Mouse (Mus musculus): ENCODE measurements around the gene Arsb.
A peak's percentile ranks its signal among the peaks of the same experiment; 100 is the strongest.

Gene Arsb

DNA sequence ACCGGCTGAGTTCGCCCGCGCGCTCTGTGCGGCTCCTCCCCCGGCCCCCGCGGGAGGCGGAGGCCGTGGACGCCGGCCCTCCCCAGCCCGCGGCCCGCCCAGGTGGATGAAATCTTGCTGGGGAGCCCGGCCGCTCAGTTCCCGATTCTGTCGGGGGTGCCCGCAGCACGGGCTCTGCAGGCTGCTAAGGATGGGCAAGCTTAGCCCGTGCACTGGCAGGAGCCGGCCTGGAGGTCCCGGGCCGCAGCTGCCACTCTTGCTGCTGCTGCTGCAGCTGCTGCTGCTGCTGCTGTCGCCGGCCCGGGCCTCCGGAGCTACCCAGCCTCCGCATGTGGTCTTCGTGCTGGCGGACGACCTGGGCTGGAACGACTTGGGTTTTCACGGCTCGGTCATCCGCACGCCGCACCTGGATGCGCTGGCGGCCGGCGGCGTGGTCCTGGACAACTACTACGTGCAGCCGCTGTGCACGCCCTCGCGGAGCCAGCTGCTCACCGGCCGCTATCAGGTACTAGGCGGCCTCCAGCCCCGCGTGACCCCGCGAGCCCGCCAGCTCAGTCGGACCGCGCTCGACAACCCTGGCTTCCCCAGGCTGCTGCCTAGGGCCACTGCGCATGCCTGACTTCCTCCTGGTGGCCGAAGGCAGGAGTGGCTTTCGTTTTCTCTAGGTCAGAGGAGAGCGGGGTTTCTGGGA is at the start of gene Arsb:
Arsb (plus strand) TSS at position 43 of the 691 bp plus-strand sequence.
- peak; percentile 80 for DNase-seq (ENCODE audit: low spot score)

DNA sequence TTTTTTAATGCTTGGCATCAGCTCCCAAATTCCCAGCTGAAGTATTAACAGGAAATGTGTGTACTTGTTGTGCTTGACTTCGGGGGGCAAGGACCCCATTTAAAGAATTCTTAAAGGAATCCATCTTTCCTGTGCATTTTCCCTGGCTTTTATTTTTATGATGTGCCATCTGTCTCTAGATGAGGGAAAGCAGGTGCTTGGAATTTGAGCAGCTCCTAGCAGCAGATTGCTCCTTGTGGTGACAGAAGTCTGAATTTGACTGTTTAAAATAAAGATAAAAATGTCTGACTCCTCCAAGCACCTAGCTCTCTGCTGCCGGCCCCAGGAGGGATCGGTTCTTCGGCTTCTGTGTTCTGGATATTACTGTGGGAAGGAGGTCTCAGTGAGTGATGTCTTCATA is 49.5 kb upstream of the Arsb start:
- no peak for DNase-seq (ENCODE audit: low spot score)

DNA sequence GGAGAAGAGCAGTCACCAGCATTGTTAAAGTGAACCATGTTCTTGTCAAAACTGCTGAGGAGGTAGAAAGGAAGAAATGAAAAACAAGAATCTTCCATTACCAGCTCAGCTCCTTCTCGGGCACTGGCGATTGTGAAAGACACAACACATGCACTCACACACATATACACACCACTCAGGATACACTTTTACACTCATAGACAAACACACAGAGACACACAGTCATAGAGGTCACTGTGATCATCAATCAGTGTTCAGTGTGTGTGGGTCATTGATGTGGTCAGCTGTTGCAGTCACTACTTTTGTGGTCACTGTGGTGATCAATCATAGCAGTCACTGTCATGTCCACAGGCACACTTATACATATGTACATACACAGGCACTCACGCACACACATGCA is 48.0 kb upstream of the Arsb start:
- no peak for DNase-seq (ENCODE audit: low spot score)

DNA sequence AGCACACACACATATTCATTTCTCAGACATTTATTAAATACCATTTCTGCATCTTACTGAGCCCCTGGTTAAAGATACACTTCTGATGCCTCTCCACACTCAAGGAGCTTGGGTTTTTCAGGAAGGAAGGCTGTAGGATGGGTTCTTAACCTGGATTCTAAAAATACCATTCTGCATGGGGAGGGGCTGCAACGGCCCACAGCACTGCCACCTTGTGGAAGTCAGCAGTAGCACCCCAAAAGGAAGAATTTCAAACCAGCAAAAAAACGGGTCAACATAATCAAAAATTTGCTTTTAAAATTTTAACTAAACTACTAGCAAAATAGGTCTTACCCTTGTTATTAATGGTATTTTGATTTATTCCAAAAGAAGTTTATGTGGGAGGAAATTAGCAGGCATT is 47.2 kb upstream of the Arsb start:
- no peak for DNase-seq (ENCODE audit: low spot score)

DNA sequence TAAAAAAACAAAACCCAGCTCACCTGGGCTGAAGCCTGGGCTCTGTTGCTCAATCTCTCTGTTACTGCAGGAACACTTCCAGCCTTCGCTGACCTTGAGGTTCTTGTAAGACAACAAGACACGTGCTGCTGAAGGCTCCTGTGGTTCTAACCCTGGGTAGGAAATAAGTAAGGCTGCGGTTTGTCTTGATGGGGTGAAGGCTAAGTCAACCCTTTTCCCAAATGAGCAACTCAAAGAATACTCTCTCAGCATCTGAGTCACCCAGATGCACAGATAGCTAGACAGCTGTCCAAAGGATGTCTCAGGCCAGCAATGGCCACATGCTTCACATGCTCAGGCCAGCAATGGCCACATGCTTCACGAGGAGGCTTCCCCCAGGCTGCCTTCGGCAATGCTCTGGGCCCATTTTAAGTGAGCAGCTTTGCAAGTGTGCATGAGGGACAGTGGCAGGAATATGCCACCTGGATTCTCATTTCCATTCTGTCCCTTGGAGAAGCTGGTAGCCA is 36.2 kb upstream of the Arsb start:
- peak; percentile 15 for DNase-seq (ENCODE audit: low spot score)

DNA sequence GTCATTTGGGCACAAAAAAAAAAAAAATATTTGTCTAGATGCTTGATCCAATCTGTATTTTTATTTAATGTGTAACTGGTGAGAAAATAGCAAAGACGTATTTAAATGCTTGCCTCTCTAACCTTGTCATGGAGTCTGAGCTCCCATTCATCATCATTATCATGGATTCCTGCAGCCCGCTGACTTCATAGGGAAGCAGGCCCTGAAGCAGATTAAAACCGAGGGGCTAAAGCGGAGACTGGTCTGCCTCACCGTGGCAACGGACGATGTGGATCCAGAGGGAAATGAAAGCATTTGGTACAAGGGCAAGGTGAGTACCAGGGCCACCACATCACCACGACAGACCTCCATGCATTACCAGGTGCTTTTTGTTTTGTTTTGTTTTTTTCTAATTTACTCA is 27.3 kb upstream of the Arsb start:
- no peak for DNase-seq (ENCODE audit: low spot score)

DNA sequence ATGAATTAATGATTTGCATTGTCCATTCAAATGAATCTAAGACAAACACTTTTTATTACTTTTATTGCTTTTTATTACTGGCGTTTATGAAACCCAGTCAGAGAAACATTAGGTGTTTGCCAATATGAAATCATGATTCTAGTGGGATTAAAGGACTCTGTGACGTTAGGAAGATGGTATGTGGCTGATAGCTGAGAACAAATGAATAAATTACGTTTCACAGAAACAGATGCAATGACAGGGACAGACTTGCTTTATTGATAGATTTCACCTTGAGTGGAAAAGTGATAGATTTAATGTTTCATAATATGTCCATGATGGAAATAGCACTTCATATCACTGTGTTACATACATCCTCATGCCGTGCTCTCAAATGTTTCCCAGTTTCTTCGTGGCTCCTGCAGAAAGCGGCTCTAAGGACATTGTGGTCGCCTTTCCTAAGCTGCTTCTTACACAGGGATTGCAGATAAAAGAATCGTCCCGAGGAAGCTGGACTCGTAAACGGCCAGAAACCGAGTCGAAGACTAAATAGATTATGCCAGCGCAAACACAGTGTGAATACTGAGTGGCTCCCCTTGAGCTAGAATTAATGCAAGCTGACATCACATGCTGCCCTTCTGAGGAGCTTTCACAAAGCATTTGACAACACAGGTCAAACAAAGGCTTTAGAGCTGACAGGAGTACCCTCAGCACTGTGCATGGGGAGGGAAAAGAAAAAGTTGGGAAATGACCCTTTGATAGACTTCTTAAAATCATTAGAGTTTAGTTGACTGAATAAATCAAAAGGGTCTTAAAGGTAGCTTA is 18.6 kb upstream of the Arsb start:
- no peak for DNase-seq (ENCODE audit: low spot score)

DNA sequence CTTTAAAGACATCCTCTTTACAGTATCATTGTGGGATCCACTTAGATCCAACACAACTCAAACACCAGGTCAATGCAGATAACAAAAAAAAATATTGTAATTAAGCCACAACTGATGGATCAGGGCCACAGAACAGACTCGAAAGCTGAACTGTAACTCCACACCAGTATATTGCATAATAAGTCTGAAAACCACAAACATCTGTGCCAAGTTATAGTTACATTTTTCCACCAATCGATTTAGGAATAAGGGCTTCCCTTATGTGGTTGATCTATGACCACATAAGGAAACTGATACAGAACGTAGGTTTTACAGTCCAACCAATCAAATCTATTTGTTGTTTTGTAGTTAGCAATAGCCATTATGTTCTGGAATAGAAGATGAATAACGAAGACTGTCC is 16.3 kb upstream of the Arsb start:
- no peak for DNase-seq (ENCODE audit: low spot score)

DNA sequence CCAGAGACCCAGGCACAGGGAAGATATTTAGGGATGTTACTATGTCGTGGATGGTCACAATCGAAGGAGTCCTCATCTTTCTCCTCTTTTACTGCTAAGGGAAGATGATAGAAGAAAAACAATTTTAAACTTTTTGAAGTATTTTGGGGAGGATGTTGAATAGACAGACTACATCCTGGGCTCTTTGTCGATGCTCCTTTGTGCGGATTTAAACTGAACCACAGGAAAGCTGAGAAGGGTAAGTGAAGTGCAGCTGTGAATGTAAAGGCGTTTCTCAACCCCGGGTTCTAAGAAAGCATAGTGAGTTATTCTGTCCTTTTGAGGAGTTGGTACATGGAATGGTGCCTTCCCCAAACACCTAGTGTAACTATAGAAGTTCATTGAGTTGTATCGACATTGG is 14.8 kb upstream of the Arsb start:
- DNase-seq (ENCODE audit: low spot score), result no peak

DNA sequence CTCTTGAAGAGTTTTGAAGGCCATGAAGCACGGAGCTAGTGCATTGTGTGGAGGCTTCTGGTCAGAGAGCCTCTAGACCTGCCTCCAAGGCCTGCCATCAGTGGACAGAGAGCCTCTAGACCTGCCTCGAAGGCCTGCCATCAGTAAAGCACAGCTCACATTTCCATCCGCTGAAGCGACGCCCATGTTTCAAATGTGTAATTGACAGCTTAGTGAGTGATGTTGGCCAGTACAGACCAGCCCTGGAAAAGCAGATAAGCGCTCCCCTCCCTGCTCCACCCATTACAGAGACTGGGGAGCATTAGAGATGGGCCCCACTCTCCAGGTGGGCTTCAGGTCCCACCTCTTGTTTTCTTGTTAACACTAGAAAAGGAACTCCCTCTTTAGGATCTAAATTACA is 13.9 kb upstream of the Arsb start:
- DNase-seq (ENCODE audit: low spot score), result no peak

DNA sequence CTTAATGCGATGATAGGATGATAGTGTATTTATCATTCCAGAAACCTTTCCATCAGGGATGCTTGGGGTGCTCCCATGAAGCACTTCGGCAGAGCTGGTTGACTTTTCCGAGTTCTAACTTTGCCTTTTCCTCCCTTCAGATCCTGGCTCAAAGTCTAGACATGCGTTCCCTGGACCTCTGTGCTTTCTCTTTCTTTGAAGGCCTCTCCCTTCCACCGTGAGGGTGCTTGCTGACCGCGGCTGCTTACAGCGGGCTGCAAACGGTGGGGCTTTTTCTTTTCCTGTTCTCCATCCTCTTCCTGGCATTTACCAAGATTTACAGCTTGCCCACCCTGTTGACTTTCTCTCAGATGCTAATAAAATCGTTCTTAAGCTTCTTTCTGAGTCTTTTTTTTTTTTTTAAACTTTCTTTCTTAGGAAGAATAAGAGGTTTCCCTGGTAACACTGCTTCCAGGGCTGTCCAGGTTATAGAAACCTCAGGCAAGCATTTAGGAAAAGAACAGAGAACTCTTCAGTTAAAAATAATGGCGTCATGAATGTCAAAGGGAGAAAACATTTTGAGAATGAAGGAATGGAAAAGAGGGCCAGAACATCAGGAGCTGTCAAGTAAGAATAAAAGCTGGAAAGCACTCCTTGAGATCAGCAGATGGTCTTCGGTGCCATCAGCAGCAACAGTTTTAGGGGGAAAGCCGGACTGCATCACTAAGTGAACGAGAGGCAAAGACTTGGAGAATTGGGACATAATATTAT is 13.1 kb upstream of the Arsb start:
- no peak for DNase-seq (ENCODE audit: low spot score)

DNA sequence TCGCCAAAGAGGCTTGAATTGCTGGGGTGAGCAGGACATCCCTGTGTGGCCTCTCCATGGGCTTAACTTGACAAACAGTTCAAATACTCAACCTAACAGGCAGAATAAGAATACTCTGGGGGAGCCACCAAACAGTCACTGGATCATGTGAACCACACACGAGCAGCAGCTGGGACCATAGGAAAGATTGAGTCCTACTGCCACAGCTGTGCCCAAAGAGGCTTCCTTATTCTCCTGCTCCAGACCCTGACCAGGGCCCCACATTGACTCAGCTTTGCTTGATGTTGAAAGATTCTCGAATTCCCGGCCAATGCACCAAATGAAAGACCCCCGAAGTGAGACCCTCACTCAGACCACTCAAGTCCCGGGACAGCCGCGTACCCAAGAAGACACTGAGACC is 9.6 kb upstream of the Arsb start:
- DNase-seq (ENCODE audit: low spot score), result no peak

DNA sequence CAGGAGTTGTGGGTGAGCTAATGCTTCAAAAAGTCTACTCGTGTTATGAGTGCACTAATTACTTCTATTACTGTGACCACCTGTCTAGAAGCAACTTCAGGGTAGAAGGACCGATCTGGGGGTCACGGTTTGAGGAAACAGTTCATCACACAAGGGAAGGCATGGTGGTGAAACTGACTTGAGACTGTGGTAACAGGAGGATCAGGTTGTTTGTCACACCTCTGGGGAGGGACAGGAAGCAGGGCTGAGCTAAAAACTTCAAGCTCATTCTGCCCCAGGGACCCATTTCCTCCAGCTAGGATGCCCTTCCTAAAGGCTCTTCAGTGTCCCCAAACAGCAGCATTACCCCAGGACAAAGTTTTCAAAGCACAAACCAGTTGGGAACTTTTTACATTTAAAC is 8.6 kb upstream of the Arsb start:
- no peak for DNase-seq (ENCODE audit: low spot score)

DNA sequence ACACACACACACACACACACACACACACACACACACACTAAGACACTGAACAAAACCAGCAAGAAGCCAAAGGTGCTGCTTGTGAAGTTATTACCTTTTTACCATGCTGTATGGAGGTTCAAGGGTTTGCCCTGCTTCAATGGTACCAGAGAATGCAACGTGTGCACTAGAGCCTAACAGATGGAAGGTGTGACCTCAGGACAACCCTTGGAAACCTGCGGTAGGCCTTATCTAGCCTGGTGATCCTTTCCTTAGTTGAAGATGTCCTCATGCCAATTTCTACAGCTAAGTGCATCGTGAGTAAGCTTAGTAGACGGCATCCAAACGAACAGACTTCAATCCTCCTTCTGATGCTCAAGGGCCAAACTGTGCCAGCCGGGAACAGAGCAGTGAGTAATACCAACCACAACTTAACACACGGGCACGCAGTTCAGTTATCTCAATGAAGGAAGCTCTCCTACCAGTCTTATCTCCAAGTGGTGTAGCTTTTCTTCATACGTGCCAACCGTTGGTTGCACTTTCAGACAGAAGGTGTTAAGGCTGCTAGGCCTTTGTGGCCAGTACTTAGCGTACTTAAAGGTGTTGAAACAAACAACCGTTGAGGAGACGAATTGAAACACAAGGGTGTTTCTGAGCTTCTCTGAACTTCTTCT is 7.0 kb upstream of the Arsb start:
- DNase-seq (ENCODE audit: low spot score), result no peak

DNA sequence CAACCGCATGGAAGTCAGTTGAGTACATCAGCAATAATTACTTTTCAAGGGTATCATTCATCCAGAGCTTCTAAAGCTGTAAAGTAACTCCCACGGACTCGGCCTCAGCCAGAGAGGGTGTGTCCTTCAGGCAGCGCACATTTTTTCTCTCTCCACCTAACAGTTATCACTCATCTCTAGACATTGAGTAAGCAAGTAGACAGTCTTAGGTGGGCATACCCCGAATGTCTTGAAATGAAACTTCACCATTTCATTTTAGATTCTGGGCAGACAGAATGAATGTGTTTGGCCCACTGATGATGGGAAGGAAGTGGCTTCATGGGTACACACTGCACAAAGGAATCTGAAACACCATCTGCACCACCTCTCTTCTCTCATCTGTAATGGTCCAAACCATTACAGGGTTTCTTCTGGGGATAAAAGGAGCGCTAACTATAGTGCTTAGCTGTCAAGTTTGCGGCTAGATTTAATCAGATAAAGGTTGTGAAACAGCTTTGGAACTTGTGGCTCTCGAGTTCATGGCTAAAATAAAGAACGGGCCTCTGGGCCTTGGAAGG is 321 bp upstream of the Arsb start:
- no peak for DNase-seq (ENCODE audit: low spot score)

DNA sequence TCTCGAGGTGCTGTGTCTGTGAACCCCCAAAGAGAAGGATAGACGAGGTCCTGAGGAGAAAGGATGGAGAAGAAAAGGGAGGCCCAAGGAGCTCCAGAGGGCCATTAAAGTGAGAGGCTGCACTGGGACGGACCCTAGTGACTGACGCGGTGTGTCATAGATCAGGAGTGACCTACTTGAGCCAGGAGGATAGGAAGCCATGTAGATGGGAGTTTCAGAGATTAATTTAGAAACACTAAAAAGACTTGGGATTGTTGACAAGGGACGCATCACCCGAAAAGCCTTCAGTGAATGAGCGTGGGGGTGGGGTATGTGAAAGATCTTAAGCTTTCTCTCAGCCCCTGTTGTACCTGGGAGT is 828 bp downstream of the Arsb start:
- no peak for DNase-seq (ENCODE audit: low spot score)

DNA sequence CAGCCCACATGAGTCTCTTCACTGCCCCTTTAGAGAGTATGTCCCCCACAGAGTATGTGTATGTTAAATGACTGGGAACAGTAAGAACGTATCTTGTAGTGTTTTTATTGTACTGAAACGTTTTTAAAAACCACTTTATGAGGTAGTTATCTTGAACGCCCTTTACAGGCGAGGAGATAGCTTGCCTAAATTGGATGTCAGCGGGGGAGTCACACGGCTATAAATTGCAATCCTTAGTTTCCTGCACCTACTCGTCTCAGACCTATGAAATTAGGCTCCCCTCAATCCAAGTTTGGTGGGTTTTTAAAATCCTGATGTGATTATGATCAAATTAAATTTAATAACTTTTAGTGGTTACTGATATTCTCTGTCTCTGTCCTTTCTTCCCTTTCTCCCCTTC is 1.4 kb downstream of the Arsb start:
- DNase-seq (ENCODE audit: low spot score), result no peak

DNA sequence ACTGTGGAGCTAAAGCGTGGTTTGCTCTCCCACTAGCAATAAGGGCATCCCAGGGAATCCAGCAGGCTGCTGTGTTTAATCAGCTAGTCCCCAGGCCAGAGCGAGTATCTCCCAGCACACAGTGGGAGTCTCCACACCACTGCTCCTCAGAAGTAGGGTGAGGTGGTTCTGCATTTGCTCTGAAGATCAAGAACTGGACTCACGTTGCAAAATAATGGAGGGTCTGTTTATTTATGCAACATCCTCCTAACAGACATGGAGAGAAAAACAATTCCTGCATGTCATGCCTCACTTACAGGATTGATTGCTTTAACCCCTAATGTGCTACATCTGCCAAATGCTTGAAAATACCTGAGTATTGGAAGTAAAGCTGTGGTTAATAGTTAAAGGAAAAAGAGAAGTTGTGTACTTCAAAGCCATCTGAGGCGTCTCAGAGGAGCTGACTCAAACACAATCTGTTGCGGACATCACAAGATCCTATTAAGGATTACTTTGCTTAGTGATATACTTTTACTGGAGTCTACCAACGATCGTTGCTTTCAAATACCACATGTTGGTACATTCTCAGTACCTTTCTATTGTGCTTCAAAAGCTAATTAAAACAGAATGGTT is 2.4 kb downstream of the Arsb start:
- no peak for DNase-seq (ENCODE audit: low spot score)

DNA sequence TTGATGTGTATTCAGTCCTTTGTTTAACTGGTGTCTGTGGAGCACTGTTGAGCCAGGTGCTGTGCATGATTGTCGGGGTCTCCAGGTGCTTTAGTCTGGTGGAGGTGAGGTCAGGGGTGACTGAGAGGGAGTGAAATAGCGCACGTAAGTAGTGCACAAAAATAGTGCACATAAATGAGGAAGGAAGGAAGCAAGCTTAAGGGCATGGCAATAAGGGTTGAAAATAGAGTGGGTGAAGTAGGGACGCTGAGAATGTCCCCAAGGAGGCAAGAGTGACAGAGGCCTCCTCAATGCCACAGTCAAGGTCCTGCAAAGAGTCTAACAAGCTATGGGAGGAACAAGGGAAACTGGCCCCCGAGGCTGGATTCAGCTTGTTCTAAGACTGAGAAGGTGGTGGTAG is 11.4 kb downstream of the Arsb start:
- no peak for DNase-seq (ENCODE audit: low spot score)

DNA sequence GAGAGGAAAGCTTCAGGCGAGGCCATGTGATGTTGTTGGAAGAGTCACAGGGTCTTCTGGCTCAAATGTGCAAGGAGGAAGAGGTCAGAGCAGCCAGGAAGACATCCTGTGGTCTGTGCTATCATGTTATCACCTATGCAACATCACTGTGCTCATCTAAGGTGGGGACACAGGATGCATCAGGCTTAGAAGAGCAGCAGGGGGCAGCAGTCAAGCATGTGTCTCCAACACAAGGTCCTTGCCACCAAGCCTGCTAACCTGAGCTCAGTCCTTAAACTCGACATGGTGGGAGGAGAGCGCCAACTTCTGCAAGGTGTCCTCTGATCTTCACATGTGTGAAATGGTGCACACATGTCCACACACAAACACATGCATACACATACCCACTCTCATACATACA is 13.9 kb downstream of the Arsb start:
- no peak for DNase-seq (ENCODE audit: low spot score)

DNA sequence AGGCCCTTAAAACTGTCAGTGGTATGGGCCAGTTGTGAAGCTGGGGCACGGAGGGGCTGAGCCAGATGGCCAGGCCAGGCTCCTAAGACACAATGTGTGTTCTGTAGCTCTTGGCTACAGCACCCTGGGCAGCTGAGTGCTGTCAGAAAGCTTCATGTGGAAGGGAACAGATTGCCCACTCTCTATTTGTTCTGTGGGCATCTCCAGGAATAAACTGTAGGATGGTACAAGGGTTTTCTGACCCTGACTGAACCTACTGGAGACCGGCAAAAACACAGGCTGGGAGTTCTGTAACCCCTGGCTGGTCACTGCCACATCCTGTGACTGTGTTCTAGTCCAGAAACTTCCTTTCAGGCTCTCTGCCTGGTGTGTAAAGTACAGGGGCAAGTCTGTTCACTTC is 14.6 kb downstream of the Arsb start:
- no peak for DNase-seq (ENCODE audit: low spot score)

DNA sequence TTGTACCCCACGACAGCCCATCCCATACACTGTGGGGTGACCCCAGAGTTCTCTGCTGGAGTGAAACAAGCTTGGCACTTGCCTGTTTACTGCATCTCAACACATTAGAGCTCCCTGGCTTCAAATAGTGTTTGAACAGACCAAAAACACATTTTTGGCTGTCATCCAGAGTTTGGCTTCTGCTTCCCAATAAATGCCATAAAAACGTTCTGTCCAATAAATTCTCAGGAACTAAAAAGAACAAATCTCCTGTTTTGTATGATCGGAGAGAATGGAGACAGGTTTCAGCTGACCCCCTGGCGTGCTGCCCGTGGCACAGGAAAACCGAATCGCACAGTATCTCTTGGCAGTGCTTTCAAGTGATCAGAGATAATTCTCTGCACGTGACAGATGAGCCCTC is 16.2 kb downstream of the Arsb start:
- no peak for DNase-seq (ENCODE audit: low spot score)

Data from ovary, adult 18-20 months (tissue).